Mouse (Mus musculus) testis, adult 2 months (tissue): Measurements from ENCODE around the gene Hoxc10. TPM values are rescaled to one million over a fixed set of nuclear protein-coding genes. Genes with fewer than 3 reads are reported as not detected.

ENCODE experiments used
- H3K27ac ChIP-seq: fragments of 200-500 bp; 2 replicates; pipeline ENCODE4 v1.5.1; 2012; ENCODE audit warnings: low read depth, low read length; ENCODE audit not compliant: control insufficient read depth, insufficient read depth
- H3K27me3 ChIP-seq: fragments of 200-500 bp; 2 replicates; pipeline ENCODE4 v1.6.1; 2012; ENCODE audit warnings: mild to moderate bottlenecking, low read length, moderate library complexity; ENCODE audit not compliant: control insufficient read depth, insufficient read depth
- H3K36me3 ChIP-seq: fragments of 200-500 bp; 2 replicates; pipeline ENCODE4 v1.6.1; 2012; ENCODE audit warnings: mild to moderate bottlenecking, low read length; ENCODE audit not compliant: control insufficient read depth, insufficient read depth
- H3K4me1 ChIP-seq: fragments of 200-500 bp; 2 replicates; pipeline ENCODE4 v1.6.1; 2012; ENCODE audit warnings: low read length; ENCODE audit not compliant: control insufficient read depth, insufficient read depth
- H3K4me3 ChIP-seq: fragments of 200-500 bp; 2 replicates; pipeline ENCODE4 v1.5.1; 2012; ENCODE audit warnings: low read depth, mild to moderate bottlenecking, low read length, moderate library complexity, mixed read lengths; ENCODE audit not compliant: control insufficient read depth
- CTCF ChIP-seq: fragments of 200-500 bp; IDR thresholded peaks from 2 replicates; pipeline ENCODE4 v1.5.1; 2012; ENCODE audit warnings: low read depth, mild to moderate bottlenecking, inconsistent platforms, low read length, moderate library complexity; ENCODE audit not compliant: control insufficient read depth, insufficient read depth, insufficient replicate concordance
- POLR2A ChIP-seq: fragments of 200-500 bp; IDR thresholded peaks from 2 replicates; pipeline ENCODE4 v1.6.1; 2012; ENCODE audit warnings: low read depth, mild to moderate bottlenecking, inconsistent platforms, low read length, moderate library complexity; ENCODE audit not compliant: control insufficient read depth
- polyA plus RNA-seq: library from polyadenylated mRNA; depleted of rRNA; stranded (reverse); fragments of >200 nt; gene quantifications from 2 replicates; pipeline ENCODE4 v1.2.3, GENCODE M21; 2012

The Hoxc10 gene
- polyA plus RNA-seq, 1 experiment = 0.31 TPM

- Histone ChIP-seq H3K4me1 (peaks cover 2% of the 10 kb centered on the region; the same call in 1 of the 2 replicates), H3K27ac (no peak overlapping the region), H3K4me3 (no peak overlapping the region), H3K27me3 (no peaks in the 10 kb centered on the region; the same call in 1 of the 2 replicates), H3K36me3 (no peaks in the 10 kb centered on the region)
- TF ChIP-seq CTCF (no peak), POLR2A (no peak)
Measured at GRCm38 (mm10) chr15:102975034-102975433, 8.4 kb downstream of the Hoxc10 start.

- Histone ChIP-seq H3K36me3 (no peaks in the 10 kb centered on the region), H3K4me1 (peaks cover 2% of the 10 kb centered on the region; the same call in 1 of the 2 replicates), H3K27ac (no peak overlapping the region), H3K4me3 (no peak overlapping the region), H3K27me3 (no peaks in the 10 kb centered on the region; the same call in 1 of the 2 replicates)
- TF ChIP-seq CTCF = no peak
- TF ChIP-seq POLR2A = no peak
Measured at GRCm38 (mm10) chr15:102975688-102976111, 9.1 kb downstream of the Hoxc10 start.

- TF ChIP-seq POLR2A (no peak), CTCF (no peak)
- Histone ChIP-seq H3K27me3 (peaks cover 2% of the 10 kb centered on the region; the same call in 1 of the 2 replicates), H3K27ac (no peak within 1 kb of the TSS), H3K4me1 (peaks cover 2% of the 10 kb centered on the region; the same call in 1 of the 2 replicates), H3K4me3 (no peak within 1 kb of the TSS), H3K36me3 (no peaks in the 10 kb centered on the region)
Measured at GRCm38 (mm10) chr15:102976171-102976570, 9.6 kb downstream of the Hoxc10 start, which contains the start of gene Hoxc9. Gene Hoxc9, plus strand, starts transcription at chr15:102976439.

- Histone ChIP-seq H3K4me3 (no peak overlapping the region), H3K27ac (no peak overlapping the region)
Measured at GRCm38 (mm10) chr15:102976631-102977422, 10.2 kb downstream of the Hoxc10 start.

GRCm38 (mm10) chr15:102977423-102977974, 10.9 kb downstream of the Hoxc10 start:
- TF ChIP-seq POLR2A = no peak
- TF ChIP-seq CTCF = no peak
- peaks cover 6% of the 10 kb centered on the region; the same call in 1 of the 2 replicates for H3K27me3 ChIP-seq
- peaks cover 6% of the 10 kb centered on the region for H3K4me1 ChIP-seq
- H3K27ac ChIP-seq = no peak overlapping the region
- H3K4me3 ChIP-seq = no peak overlapping the region
- H3K36me3 ChIP-seq = no peaks in the 10 kb centered on the region

More at GRCm38 (mm10) chr15:102976631-102977422, 10.2 kb downstream of the Hoxc10 start:
- peaks cover 5% of the 10 kb centered on the region; the same call in 1 of the 2 replicates for H3K27me3 ChIP-seq
- peaks cover 6% of the 10 kb centered on the region for H3K4me1 ChIP-seq
- no peaks in the 10 kb centered on the region for H3K36me3 ChIP-seq
- TF ChIP-seq CTCF (no peak), POLR2A (no peak)

GRCm38 (mm10) chr15:102978615-102979515, 12.3 kb downstream of the Hoxc10 start:
- H3K36me3 ChIP-seq = no peaks in the 10 kb centered on the region
- peaks cover 10% of the 10 kb centered on the region for H3K27me3 ChIP-seq
- H3K4me3 ChIP-seq = no peak overlapping the region
- H3K4me1 ChIP-seq = peaks cover 6% of the 10 kb centered on the region
- no peak overlapping the region for H3K27ac ChIP-seq
- TF ChIP-seq POLR2A = no peak
- no peak for TF ChIP-seq CTCF

GRCm38 (mm10) chr15:102979936-102980335, 13.3 kb downstream of the Hoxc10 start:
- peaks cover 12% of the 10 kb centered on the region for H3K27me3 ChIP-seq
- peaks cover 6% of the 10 kb centered on the region for H3K4me1 ChIP-seq
- no peak overlapping the region for H3K27ac ChIP-seq
- H3K4me3 ChIP-seq = no peak overlapping the region
- TF ChIP-seq CTCF = no peak
- TF ChIP-seq POLR2A = no peak
- H3K36me3 ChIP-seq = no peaks in the 10 kb centered on the region
